Mouse (Mus musculus): ENCODE data around the gene Tm6sf2.

The Tm6sf2 gene

GRCm38 (mm10) chr8:70089296-70089960, 16.7 kb downstream of the Tm6sf2 start:
- DNase-seq: no peak

- no peak for DNase-seq
Observed at GRCm38 (mm10) chr8:70092786-70093185, 20.1 kb downstream of the Tm6sf2 start.

DNA sequence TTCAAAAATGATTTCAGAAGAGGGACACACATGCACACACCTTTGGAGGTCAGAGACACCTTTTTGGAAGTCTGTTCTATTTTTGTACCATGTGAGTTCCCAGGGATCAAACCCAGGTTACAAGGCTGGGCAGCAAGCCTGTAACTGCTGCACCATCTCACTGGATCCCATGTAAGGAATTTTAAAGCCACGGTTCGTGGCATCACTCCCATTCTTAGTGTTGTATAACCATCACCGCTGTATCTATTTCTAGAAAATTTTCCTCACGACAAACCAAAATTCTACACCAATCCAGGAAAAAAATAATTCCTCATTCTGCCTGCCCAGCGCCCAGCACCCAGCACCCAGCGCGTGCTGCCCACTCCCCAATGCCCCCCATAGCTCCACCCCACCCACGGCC, 26.6 kb downstream of the Tm6sf2 start:
- DNase-seq: no peak

- no peak for DNase-seq
Observed at GRCm38 (mm10) chr8:70100241-70100640, 27.5 kb downstream of the Tm6sf2 start.

GRCm38 (mm10) chr8:70104506-70104905, 31.8 kb downstream of the Tm6sf2 start:
- DNase-seq: peak; percentile 41 to 46

- DNase-seq: no peak
Observed at GRCm38 (mm10) chr8:70104922-70105321, 32.2 kb downstream of the Tm6sf2 start.

GRCm38 (mm10) chr8:70110451-70110850, 37.7 kb downstream of the Tm6sf2 start:
- no peak for DNase-seq

DNA sequence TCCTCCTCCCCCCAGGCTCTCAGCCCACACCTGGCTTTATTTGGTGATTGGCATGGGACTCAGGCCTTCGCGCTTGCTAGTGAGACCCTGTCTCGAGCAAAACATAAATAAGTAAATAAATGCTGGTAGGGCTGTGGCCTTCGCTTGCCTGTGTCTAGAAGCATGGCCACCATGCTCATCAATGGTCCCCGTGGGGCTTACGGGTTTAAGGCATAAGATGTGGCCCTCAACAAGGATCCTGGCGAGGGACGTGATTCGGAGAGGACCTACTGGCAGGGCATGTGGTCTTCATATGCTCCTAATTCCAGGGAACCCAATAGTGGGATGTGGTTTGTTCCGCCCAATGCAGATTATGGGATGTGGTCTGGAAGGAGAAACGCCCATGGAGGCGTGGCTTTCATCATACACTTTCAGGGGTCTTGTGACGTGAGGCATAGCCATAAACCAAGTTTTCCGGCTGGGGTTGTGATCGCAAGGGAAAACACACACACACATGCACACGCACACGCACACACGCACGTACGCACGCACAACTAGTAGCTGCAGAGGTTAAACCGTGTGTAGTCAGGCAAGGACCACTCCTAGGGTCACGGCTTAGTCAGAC, 38.6 kb downstream of the Tm6sf2 start:
- no peak for DNase-seq

DNA sequence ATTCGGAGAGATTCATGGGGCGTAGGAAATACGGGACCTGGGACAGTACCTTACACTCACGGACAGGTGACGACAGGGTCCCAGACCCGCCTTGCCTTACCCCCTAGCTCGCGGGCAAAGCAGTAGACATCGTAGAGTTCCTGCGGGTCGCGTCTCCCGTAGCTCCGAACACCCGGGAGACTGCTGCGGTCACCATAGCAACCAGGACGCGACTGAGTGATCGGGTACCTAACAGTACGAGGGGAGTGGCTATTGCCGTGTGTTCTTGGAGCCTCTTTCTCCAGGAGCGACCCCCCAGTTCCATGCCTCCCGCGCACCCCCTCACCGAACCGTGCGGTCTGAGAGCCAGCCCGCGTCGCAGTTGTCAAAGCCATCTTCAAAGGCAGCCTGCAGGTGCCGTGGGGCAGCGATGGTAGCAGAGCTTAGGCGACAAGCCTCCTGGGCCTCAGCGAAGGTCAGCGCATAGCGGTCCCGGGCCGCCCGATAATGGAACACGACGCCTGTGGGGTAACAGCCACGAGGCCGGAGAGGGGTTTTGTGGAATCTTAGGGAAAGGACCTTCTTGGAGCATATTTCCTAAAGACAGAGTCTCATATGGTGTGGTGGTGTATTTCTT, 39.8 kb downstream of the Tm6sf2 start:
- no peak for DNase-seq

- no peak for DNase-seq
Observed at GRCm38 (mm10) chr8:70114488-70114887, 41.8 kb downstream of the Tm6sf2 start.

GRCm38 (mm10) chr8:70114892-70115291, 42.2 kb downstream of the Tm6sf2 start:
- no peak for DNase-seq

GRCm38 (mm10) chr8:70117611-70118010, 44.9 kb downstream of the Tm6sf2 start:
- peak in 1 of 2 experiments; percentile 40 for DNase-seq

GRCm38 (mm10) chr8:70118726-70119700, 46.3 kb downstream of the Tm6sf2 start:
- DNase-seq: no peak

DNA sequence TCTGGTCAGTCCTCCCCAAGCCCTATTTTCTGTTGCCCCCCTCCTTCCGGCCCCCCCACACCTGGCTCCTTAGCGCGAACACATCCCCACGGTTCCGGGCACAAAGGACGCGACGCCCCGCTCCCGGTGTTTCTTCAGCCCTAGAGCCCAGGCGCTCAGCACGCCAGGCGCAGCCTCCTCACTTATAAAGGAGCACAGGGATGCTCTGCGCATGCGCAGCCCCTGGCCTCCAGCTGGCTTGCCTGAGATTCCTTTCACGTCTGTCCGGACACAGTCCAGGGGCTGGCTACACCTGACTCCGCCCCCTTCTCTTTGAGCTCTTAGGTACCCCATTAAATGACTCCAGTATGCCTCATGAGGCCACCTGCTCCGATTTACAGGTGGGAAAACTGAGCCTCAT, 47.9 kb downstream of the Tm6sf2 start, which contains the start of gene Ncan:
Gene Ncan (minus strand): TSS at position 207 of the 400 bp plus-strand sequence.
- peak; percentile 49 to 54 for DNase-seq

GRCm38 (mm10) chr8:70122863-70123262, 50.1 kb downstream of the Tm6sf2 start:
- DNase-seq: no peak

DNA sequence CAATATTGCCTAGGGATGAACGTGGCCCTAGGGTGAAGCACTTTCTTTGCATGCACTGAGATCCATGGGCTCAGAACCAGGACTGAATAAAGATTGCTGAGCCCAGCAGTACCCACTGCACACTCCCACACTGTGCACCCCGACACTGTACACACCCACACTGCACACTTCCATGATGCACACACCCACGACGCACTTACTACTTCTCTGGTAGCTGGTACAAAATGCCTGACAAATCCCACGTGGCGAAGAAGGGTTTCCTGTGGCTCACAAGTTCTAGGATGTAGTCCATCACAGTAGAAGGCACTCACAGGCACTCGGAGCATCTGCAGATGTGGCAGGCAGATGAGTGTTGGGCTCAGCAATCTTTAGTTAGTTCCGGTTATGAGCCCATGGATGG, 52.3 kb downstream of the Tm6sf2 start:
- DNase-seq: no peak

- DNase-seq: peak; percentile 42 to 71
Observed at GRCm38 (mm10) chr8:70128435-70128834, 55.7 kb downstream of the Tm6sf2 start.

GRCm38 (mm10) chr8:70129309-70129952, 56.7 kb downstream of the Tm6sf2 start:
- peak; percentile 24 to 53 for DNase-seq
